Mouse (Mus musculus) kidney, postnatal 0 days (tissue): ENCODE data around the gene Adprm. TPM values are rescaled to one million over a fixed set of nuclear protein-coding genes. Genes with fewer than 3 reads are reported as not detected.
"Not testable (repeated sequence)": the region's sequence is repeated elsewhere in the genome, so short reads cannot be mapped to it uniquely, and the experiment has no call there.

ENCODE experiments used
- ATAC-seq: fragments of 200-750 bp; cut with Nextera tagmentation; replicated peaks from 2 replicates; pipeline ENCODE4 v1.8.0; 2017; ENCODE audit warnings: low read depth, moderate number of reproducible peaks, moderate TSS enrichment, moderate library complexity; ENCODE audit not compliant: low FRiP score
- DNase-seq: peaks from one replicate; pipeline ENCODE4 v3.0.0-alpha.2; 2016; ENCODE audit warnings: low spot score
- H3K27ac ChIP-seq: fragments of 300-500 bp; sonication (generic); 2 replicates; pipeline ENCODE4 v1.5.1; 2014; ENCODE audit warnings: mild to moderate bottlenecking
- H3K27me3 ChIP-seq: fragments of 300-500 bp; sonication (generic); 2 replicates; pipeline ENCODE4 v1.6.1; 2014; ENCODE audit warnings: low read length, mixed read lengths; ENCODE audit not compliant: insufficient read depth
- H3K36me3 ChIP-seq: fragments of 300-500 bp; sonication (generic); 2 replicates; pipeline ENCODE4 v1.6.1; 2014; ENCODE audit warnings: low read length, mixed read lengths; ENCODE audit not compliant: insufficient read depth
- H3K4me1 ChIP-seq: fragments of 300-500 bp; sonication (generic); replicated peaks from 2 replicates; pipeline ENCODE4 v1.6.1; 2014; ENCODE audit warnings: antibody characterized with exemption, low read length, mixed read lengths; ENCODE audit not compliant: insufficient read depth
- H3K4me2 ChIP-seq: fragments of 300-500 bp; sonication (generic); 2 replicates; pipeline ENCODE4 v1.6.1; 2014; ENCODE audit warnings: mild to moderate bottlenecking, low read length, moderate library complexity, mixed read lengths
- H3K4me3 ChIP-seq: fragments of 300-500 bp; sonication (generic); replicated peaks from 2 replicates; pipeline ENCODE4 v1.5.1; 2014; ENCODE audit warnings: low read depth, low read length
- H3K9ac ChIP-seq: fragments of 300-500 bp; sonication (generic); 2 replicates; pipeline ENCODE4 v1.6.1; 2014; ENCODE audit warnings: low read depth, low read length
- H3K9me3 ChIP-seq: fragments of 300-500 bp; sonication (generic); replicated peaks from 2 replicates; pipeline ENCODE4 v1.6.1; 2016; ENCODE audit warnings: low read length, inconsistent platforms, mixed read lengths
- CTCF ChIP-seq: IDR thresholded peaks from 2 replicates; pipeline ENCODE4 v1.5.1; 2016; ENCODE audit warnings: antibody characterized with exemption, low read depth, mild to moderate bottlenecking, moderate library complexity
- WGBS: fragments of 180-500 bp; shearing (Covaris S2); extraction: QIAGEN DNeasy Blood & Tissue Kit; methylation state at CpG from one replicate; pipeline ENCODE4 v1.1.7; 2014; 5-methylcytosine and 5-hydroxymethylcytosine counted together
- polyA plus RNA-seq: library from polyadenylated mRNA; unstranded; fragments of >200 nt; fragmentation: Nextera tagmentation; extraction: Ambion mirVana; gene quantifications from 2 replicates; pipeline ENCODE4 v1.2.1, GENCODE M21; 2015

Adprm gene
- polyA plus RNA-seq, 1 experiment from 2014 or later = 29.5 TPM

GRCm38 (mm10) chr11:67094470-67094869 lies 42.1 kb upstream of the Adprm start:
- 75% methylated on average over 29 of the region's 29 CpGs for WGBS
- Histone ChIP-seq H3K4me3 (no peak overlapping the region), H3K27me3 (no peaks in the 10 kb centered on the region), H3K36me3 (no peaks in the 10 kb centered on the region), H3K9ac (no peak overlapping the region), H3K27ac (no peak overlapping the region), H3K9me3 (no peaks in the 10 kb centered on the region), H3K4me2 (no peak overlapping the region), H3K4me1 (no peaks in the 10 kb centered on the region)
- DNase-seq (no peak), ATAC-seq (no peak)
- TF ChIP-seq CTCF = no peak

- DNase-seq (no peak), ATAC-seq (no peak)
- no peak overlapping the region for H3K4me3 ChIP-seq
- whole genome bisulfite sequencing = 97% methylated on average over 5 of the region's 5 CpGs
- no peak overlapping the region for H3K27ac ChIP-seq
- no peaks in the 10 kb centered on the region for H3K4me1 ChIP-seq
- H3K27me3 ChIP-seq = no peaks in the 10 kb centered on the region
- no peak for TF ChIP-seq CTCF
- no peaks in the 10 kb centered on the region for H3K9me3 ChIP-seq
- H3K9ac ChIP-seq = no peak overlapping the region
- no peaks in the 10 kb centered on the region for H3K36me3 ChIP-seq
- no peak overlapping the region for H3K4me2 ChIP-seq
Observed at GRCm38 (mm10) chr11:67093652-67094051, 41.3 kb upstream of the Adprm start.

- H3K9ac ChIP-seq = no peak overlapping the region
- no peak for TF ChIP-seq CTCF
- H3K36me3 ChIP-seq = no peaks in the 10 kb centered on the region
- H3K9me3 ChIP-seq = no peaks in the 10 kb centered on the region
- ATAC-seq (no peak), DNase-seq (no peak)
- H3K4me1 ChIP-seq = no peaks in the 10 kb centered on the region
- H3K4me3 ChIP-seq = no peak overlapping the region
- H3K4me2 ChIP-seq = no peak overlapping the region
- 74% methylated on average over 9 of the region's 9 CpGs for WGBS
- no peak overlapping the region for H3K27ac ChIP-seq
- no peaks in the 10 kb centered on the region for H3K27me3 ChIP-seq
Observed at GRCm38 (mm10) chr11:67093201-67093600, 40.8 kb upstream of the Adprm start.

- not testable (repeated sequence) for H3K27ac ChIP-seq, H3K9ac ChIP-seq, H3K27me3 ChIP-seq, H3K4me3 ChIP-seq, ATAC-seq, DNase-seq, H3K9me3 ChIP-seq, H3K4me1 ChIP-seq, H3K4me2 ChIP-seq, H3K36me3 ChIP-seq
- WGBS = 82% methylated on average over 12 of the region's 12 CpGs
Observed at GRCm38 (mm10) chr11:67092354-67092753, 40.0 kb upstream of the Adprm start.

- no peaks in the 10 kb centered on the region for H3K9me3 ChIP-seq
Observed at GRCm38 (mm10) chr11:67087225-67087624, 34.8 kb upstream of the Adprm start.

GRCm38 (mm10) chr11:67086467-67087164 lies 34.2 kb upstream of the Adprm start:
- DNase-seq (no peak), ATAC-seq (no peak)
- Histone ChIP-seq H3K9ac (no peak overlapping the region), H3K27me3 (0 out of 2 replicates have a peak, but pooled peaks cover 3% of the 10 kb centered on the region), H3K27ac (no peak overlapping the region), H3K4me3 (no peak overlapping the region), H3K9me3 (no peaks in the 10 kb centered on the region), H3K4me1 (no peaks in the 10 kb centered on the region), H3K4me2 (no peak overlapping the region), H3K36me3 (no peaks in the 10 kb centered on the region)
- WGBS = 48% methylated on average over 9 of the region's 9 CpGs
- TF ChIP-seq CTCF = no peak

More at GRCm38 (mm10) chr11:67087225-67087624, 34.8 kb upstream of the Adprm start:
- H3K4me2 ChIP-seq = no peak overlapping the region
- no peaks in the 10 kb centered on the region for H3K36me3 ChIP-seq
- no peaks in the 10 kb centered on the region for H3K4me1 ChIP-seq
- H3K9ac ChIP-seq = no peak overlapping the region
- H3K27me3 ChIP-seq = 0 out of 2 replicates have a peak, but pooled peaks cover 3% of the 10 kb centered on the region
- DNase-seq = no peak
- no peak for ATAC-seq
- no peak overlapping the region for H3K4me3 ChIP-seq
- WGBS = 79% methylated on average over 12 of the region's 12 CpGs
- TF ChIP-seq CTCF = no peak
- H3K27ac ChIP-seq = no peak overlapping the region

GRCm38 (mm10) chr11:67085489-67085888 lies 33.1 kb upstream of the Adprm start:
- Histone ChIP-seq H3K4me1 (no peaks in the 10 kb centered on the region), H3K27me3 (0 out of 2 replicates have a peak, but pooled peaks cover 3% of the 10 kb centered on the region), H3K4me3 (no peak overlapping the region), H3K36me3 (no peaks in the 10 kb centered on the region), H3K4me2 (no peak overlapping the region), H3K27ac (no peak overlapping the region), H3K9me3 (no peaks in the 10 kb centered on the region), H3K9ac (no peak overlapping the region)
- DNase-seq = peak; percentile 87
- peak; percentile 90 for TF ChIP-seq CTCF
- no peak for ATAC-seq
- WGBS = 2% methylated on average over 6 of the region's 6 CpGs
